Mouse (Mus musculus) spleen, postnatal 10 days (tissue): ENCODE data around the gene Myadml2.
"Not testable (repeated sequence)": the region's sequence is repeated elsewhere in the genome, so short reads cannot be mapped to it uniquely, and the experiment has no call there.

Experiments
- DNase-seq, 2 experiments: peaks; one replicate each; pipeline ENCODE4 v3.0.0; 2021 to 2022; ENCODE audit warnings: low spot score in 2 of 2

The Myadml2 gene

DNA sequence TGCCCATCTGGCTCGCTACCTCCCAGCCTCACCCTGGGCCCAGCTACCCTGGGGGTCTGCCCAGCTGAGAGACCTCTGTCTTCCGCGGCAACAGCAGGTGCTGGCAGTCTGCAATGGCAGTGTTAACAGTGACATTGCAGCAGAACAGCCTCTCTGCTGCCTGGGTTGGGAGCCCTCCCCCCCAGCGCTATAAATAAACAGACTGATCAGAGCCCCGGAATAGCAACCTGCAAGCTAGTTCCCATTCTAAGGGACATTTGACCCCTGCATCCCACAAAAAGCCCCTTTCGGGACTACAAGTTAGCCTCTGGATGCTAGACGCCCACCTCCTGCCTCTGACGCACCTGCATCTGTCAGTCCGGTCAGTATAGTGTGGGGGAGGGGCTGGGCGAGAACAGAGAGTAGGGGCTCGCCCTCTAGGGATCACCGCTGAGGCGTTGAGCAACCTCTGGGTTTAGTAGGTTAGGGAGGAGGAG, at the start of gene Myadml2:
Gene Myadml2 (minus strand): TSS at position 158 of the 476 bp plus-strand sequence.
- peak; percentile 23 to 49 for DNase-seq

DNA sequence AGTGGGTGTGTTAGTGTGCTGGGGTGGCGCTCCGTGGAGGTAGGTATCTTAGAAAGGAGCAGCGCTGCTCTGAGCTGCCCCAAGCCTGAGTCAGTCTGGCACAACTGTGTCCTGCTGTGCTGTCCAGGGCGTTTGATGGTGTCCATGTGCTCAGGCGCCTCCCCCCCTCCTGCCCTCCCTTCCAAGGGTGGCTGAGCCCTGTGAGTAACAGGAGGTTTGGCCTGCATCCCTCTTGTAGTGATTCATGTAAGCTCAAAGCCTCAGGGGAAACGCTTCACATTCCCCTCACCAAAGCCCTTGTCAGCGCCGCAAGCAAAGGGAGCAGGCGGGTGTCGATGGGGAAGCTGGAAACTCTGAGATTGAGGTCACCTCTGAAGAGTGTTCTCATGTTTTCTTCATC, 49.8 kb upstream of the Myadml2 start:
- DNase-seq = no peak

DNA sequence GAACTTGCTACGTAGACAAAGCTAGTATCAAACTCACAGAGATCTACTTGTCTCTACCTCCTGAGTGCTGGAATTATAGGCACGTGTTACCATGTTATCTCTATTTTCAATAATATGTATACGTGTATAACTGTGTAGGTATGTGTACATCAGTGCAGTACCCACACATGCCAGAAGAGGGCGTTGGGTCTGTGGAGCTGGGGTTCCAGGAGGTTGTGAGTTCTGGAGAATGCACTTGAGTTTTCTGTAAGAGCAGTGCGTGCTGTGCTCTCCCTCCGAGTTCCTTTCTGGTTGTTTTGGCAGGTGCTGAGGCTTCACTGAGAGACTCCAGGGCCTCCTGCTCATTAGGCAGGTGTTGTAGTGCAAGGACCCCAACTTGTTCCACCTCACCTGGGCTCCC, 48.6 kb upstream of the Myadml2 start:
- no peak for DNase-seq

DNA sequence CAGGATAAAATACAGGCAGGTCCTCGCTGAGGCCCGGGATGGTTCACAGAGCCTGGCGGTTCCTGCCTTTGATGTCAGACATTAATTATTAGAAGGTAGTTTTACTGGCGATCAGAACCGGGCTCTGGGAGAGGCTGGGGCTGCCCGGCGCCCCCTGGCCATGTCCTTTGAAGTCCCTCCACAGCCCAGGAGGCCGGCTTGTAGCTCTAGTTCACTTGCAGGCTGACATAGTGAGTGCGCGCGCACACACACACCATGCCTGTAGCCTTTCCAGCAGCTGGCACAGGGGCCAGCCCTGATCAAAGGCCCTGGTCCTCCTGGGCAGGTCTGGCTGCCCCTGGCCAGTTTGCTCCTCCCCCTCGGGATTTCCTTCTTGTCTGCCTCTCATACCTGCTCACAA, 47.7 kb upstream of the Myadml2 start:
- no peak for DNase-seq

DNA sequence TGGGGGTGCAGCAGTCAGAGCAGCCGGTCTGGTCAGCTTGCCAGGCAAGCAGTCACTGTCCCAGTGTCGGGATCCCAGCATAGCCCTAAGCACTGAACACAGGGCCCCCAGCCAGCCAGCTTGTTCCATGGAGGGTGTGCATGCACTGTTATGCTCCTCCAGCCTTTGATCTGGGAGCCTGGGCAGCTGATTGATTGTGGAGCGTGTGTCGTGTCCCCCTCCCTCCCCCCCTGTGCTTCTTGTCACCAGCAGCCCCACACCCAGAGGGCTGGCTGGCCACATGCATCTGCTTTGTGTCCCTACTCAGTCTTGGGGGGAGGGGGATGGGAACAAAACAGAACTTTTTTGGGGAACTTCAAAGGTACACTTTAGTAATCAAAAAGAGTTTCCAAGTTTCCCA, 47.2 kb upstream of the Myadml2 start:
- no peak for DNase-seq

DNA sequence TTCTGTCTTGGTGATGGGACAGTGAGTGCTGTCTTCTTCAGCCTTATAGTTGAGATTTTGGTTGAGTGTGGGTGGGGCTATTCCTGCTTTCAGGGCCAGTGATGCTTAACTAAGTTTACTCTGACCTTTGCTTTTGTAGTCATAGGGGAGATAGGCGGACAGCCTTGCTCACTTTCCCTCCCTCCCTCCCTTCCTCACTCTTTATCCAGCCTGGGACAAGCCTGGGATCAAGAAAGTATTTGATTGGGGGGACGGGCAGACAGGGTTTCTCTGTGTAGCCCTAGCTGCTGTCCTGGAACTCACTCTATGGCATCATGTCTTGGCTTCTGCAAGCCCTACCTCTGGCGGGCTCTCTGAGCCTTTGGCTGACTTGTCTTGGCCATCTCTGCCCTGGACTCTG, 45.5 kb upstream of the Myadml2 start:
- no peak for DNase-seq

DNA sequence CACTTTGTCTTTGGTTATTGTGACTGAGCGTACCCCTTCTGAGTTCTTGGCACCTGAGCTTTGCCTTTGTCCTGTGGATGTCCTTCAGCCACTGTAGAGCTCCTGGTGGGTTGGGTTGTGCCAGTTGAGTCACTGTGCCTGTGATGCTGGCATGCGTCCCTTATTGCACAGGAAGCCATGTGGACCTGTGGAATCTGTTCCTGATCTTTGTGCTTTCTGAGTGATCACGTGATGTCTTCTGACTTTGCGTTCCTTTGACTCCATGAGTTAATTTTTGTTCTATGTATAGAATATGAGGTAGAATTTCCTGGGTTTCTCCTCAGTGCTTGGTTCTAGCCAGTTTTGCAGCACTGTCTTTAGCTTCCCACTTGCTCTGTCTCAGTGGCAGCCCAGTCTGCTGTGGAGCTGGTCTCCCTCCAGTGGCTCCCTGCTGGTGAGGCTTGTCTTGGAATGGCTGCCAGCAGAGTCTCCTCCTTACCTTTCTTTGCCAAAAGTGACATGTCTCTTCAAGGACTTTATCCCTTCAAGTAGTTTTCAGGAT, 44.6 kb upstream of the Myadml2 start:
- DNase-seq = no peak

DNA sequence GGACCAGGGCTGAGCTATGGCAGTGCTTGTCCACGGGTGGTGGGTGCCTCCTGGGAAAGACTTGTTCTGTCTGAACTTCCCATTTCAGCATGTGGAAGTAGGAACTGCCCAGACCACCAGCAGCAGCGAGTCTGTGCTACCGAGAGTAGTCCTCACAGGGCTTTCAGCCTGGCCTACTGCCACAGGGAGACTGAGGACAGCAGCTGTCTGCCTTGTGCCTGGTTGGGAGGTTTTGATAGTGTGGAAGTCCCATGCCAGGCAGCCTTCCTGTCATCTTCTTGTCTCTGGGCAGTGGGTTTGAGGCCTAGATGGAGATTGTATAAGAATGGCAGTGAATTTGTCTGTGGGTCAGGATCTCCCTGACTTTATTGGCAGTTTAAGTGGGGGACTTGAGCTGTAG, 41.4 kb upstream of the Myadml2 start:
- no peak for DNase-seq

DNA sequence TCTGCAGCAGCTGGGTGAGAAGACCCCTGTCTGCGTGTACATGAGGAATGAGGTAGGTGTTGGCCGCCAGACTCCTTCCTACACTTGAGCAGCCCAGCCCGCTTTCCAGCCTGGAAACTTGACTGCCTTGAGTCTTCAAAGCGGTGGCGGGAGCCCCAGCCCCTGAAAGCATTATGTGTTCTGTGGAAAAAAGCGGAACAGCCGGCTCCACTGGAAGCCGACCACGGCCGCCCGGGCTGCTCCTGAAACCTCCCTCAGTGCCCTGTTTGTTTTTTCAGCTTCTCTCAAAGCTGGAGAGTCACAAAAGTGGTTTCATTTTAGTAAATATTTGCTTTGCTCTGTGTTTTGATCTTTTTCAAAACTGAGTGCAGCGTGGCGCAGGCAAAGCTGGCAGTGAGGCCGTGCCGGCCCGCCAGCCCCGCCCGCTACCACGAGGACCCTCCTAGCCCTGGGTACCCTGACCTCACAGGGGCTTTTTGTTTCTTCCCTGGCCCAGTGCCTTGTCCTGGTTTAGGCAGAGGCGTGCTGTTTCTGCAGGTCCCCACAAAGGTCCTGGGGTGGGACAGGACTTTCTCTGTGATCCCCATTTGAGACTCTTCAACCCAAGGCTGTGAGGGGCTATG, 38.8 kb upstream of the Myadml2 start:
- DNase-seq = no peak

DNA sequence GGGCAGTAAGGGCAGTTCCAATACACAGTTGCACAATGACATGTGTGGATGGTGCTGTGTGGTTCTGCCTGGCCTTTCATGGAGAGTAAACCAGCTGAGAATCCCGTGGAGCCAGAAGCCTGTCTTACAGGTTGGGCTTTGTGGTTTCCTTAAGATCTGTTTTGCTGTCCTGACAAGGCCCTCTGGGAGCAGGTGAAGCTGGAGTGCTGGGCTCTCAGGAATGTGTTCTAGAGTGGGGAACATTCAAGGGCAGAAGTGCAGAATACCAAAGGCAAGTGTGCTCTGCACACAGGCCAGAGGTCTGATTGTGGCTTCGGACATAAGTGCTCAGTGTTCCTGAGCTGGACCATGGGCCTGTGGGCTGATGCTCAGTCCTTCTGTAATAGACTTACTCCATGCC, 36.7 kb upstream of the Myadml2 start:
- no peak for DNase-seq

DNA sequence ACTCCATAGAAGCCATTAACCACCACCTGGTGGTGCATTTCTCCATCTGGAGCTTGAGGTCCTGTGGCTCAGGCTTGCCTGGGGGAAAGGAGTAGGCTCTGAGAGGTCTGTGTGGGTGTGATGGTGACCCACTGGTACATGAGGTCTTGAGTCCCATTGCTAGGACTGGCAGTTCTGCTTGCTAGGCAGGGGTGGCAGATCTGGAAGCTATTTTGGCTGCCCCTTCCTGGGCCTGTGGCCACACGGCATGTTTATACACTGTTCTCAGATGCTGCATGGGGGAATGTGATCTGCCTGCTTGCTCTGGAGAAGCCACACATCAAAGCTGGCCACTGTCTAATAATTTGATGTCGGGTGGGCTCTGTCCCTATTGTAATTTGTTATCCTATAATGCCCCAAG, 36.1 kb upstream of the Myadml2 start:
- no peak for DNase-seq

DNA sequence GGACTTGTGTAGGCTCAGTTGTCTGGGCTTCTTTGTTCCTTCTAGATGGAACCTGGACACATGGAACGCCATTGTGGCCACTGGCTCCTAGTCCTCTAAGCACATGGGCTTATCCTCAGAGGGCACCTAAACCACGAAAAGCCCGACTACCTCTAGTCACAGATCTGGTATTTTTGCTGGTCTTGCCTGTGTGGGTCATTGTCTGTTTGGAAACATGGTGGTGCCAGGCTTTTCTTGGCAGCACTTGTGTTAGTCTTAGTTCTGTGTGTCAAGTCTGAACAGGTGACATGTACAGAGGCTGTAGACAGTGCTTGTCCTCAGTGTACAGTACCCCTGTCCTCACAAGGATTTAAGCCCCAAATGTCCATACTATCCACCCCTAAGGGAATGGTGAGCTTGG, 35.6 kb upstream of the Myadml2 start:
- no peak for DNase-seq

DNA sequence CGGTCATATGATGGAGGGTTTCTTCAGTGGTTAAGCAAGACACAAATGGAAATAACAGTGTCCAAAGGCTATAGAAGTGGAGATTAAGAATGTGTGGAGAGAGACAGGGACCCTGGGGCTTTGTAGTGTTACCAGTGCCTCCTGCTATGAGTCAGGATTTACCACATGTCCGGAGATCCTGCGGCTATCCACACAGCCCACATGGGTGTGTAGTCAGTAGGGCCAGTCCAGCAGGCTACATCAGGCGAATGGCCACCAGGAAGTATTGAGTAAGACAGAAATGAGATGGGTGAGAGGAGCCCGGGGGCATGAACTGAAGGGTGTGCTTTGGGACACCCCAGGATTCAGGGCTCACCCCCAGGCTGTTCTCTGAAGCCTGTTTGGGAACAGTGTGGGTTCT, 34.7 kb upstream of the Myadml2 start:
- DNase-seq = no peak

DNA sequence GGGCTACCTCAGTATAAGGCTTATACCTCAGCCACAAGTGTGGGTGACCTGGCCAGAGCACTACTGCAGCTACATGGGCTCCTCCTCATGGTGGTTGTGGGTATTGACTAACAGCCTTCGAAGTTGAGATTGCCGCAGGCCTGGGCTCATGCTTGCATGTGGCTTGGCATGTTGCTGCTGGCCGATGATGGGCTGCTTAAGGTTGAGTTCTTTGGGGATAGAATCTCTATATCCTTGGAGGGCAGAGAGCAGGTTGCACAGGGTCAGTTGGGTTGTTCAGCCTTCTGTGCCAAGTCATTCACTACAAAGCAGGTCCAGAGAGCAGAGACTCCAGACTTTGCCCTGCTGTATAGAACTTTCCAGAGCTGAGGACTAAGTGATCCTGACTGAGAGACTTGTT, 32.0 kb upstream of the Myadml2 start:
- peak in 1 of 2 experiments; percentile 61 for DNase-seq

DNA sequence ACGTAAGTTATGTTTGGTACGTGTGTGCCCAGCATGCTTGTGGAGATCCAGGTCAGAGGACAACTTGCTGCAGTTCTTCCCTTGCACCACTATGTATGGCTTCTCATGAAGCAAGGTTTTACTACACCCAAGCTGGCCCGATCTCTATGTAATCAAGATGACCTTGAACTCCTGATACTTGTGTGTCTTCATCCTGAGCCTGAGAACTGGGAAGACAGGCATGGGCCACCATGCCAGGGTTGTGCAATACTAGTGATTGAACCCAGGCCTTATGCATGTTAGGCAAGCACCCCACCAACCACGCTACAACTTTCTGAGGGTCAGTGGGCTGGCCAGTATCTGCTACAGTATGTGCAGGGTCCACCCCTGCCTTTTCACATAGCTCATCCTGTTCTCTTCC, 29.0 kb upstream of the Myadml2 start:
- DNase-seq = no peak

DNA sequence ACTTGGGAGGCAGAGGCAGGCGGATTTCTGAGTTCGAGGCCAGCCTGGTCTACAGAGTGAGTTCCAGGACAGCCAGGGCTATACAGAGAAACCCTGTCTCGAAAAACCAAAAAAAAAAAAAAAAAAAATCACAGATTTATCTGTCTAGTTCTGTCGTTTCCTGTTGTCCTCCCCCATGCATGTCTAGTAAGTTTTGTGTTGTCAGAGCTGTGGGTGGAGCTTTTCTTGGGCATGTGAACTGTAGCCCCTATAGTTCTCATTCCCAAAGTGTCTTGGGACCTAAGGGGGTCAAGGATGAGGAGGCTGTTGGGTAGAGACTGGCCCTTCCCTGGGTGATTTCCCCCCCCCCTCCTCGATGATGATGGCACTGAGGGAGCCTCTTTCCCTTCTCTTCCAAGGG, 27.9 kb upstream of the Myadml2 start:
- not testable (repeated sequence) for DNase-seq

DNA sequence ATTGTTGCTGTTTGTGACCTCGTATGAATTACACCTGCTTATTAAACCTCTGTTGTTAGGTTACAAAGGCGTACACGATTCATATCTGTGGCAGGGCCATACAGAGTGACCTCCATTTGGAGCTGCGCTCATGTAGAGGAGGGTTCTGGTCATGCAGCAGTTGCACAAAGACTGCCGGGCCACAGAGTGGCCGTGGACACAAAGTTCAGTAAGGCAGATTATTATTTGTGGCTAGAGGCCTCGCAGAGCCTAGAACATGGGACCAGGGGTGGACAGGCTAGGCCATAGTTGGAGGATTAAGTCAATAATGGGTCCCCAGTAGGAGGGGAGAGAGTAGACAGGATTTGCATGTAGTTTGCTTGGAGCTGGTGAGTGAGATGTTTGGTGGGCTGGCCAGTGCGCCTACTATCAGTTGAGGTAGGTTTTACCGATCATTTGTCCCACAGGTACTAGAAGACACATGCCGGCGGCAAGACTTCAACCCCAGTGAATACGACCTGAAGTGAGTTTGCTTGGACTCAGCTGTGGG, 25.7 kb upstream of the Myadml2 start:
- DNase-seq = peak in 1 of 2 experiments; percentile 38

DNA sequence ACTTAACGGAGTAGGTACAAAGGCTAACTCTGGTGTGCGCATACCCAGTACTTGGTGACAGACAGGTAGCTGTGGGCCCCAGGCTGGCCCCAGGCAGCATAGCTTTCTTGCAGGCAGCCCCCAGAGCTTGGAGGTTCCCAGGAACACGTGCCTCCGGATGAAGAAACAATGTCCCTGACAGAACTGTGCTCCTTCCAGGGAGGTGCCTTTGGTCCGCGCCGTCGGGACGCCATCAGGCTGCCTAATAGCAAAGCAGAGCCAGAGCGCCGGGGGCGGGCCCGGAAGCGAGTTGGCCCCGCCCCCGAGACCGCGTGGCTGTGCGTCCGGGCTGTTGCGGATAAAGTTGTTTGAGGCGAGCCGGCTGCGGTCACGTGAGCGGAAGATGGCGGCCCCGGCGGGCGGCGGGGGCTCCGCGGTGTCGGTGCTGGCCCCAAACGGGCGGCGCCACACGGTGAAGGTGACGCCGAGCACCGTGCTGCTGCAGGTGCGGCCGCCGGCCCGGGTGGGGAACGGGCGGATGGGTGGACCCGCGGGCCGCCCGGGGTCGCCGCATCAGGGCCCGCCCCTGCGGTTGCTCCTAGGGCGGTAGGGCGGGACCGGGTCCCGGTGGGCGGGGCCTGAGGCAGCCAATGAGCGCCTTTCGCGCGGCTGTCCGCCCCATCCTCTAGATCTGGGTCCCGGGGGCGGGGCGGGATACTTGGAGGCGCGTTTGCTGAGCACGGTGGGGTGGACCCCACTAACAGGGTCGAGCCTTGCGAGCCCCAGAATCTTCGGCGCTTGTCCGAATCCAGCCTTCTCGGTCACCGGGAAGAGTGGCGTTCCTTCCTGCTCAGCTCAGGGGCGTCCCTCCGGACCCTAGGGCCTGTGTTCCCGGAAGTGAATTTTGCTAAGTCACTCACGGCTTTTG, 25.0 kb upstream of the Myadml2 start, which contains the start of gene Aspscr1:
Gene Aspscr1 (plus strand): TSS at position 287 of the 907 bp plus-strand sequence.
- peak; percentile 97 to 98 for DNase-seq

DNA sequence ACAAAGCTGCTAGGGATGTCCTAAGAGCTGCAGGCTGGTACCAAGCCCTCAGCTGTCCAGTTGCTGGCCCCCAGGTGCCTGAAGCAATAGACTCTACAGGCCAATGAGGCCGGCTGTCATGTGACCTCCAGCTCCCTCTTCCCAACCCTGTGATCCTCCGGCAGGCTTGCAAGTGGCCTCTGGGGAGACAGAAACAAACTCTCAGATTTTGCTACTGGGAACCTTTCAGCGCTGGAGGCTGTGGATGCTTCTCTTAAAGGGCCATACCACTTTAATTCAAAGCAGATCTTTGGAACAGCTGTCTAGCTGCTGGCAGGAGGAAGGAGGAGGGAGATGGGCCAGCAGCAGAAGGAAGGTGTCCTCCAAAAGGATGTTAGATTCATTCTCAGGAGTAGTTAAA, 18.7 kb upstream of the Myadml2 start:
- DNase-seq = no peak

DNA sequence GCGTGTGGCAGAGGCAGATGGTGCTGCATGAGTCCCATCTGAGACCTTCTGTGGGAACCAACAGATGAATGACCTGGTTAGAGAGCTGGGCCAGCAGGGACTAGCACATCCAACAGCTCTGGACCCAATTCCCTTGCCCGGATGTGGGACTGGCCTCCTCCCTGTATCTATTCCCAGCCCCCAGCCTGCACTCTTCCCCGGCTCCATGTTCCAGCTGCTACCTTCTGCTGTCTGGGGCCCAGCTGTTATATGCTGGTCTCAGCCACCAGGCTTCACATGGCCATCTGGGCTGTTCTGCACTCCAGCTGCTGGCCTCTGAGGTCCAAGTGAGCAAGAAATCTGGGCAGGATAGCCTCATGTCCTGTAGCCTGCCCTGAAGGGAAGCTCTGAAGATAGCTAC, 17.4 kb upstream of the Myadml2 start:
- DNase-seq = no peak

DNA sequence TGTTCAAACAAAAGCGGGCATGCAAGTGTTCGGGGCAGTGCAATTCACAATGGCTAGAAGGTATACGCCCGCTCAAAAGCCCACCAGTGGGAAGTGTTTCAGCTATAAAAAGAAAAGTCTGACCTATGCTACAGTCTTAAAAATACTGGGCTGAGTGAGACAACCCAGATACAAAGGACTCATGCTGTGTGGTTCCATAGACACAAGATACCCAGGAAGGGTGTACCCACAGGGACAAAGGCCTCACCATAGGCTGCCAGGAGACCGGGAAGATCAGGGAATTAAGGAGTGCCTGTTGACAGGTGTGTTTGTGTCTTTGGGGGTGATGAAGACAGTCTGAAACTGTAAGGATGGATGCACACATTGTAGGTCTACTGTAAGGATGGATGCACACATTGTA, 15.8 kb upstream of the Myadml2 start:
- DNase-seq = no peak

DNA sequence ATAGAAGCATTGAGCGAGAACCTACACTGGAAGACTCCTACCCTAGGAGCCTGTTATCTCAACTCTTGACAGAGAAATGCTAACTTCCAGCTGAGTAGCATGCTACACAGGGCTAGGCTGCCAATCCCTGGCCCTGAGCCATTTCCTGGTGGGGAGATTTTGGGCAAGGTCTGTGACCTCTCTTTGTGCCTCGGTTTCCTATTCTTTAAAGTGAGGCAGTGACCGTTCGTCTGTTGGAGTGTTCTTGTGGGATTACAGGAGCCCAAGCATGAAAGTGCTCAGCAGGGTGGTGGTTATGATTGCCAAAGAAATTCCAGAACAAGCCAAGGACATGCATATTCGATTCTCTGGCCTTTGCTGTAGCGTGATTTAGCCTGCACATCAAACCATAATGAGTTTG, 14.8 kb upstream of the Myadml2 start:
- DNase-seq = no peak

DNA sequence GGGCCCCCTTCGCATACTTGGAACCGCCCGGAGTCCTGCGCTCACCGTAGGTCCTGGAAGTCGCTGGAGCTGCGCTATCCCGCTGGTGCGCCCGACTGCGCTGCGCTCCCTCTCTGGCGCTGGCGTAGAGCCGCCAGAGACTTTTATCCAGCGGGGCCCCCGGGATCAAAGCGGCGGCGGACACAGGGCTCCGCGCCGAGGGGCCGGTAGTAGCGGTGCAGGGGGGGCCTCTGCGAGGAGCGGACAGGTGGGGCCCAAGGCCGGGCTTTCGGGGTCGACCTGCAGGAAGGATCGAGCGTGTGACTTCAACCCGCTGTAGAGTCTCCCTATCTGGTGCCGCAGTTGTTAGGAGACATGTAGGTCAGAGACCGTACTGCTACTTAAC, 13.1 kb upstream of the Myadml2 start, which contains the start of gene Notum:
Gene Notum (minus strand): TSS at position 100 of the 385 bp plus-strand sequence.
- no peak for DNase-seq
